Mouse (Mus musculus): Measurements from ENCODE around the gene 3110082I17Rik.
A peak's percentile ranks its signal among the peaks of the same experiment; 100 is the strongest.

- TF ChIP-seq CTCF (IDR thresholded peaks at IDR 0.05; ENCODE audit: low read depth, low read length) (peak; percentile 94), POLR2A (IDR thresholded peaks at IDR 0.05; ENCODE audit: extremely low read depth, insufficient read depth, low read length) (no peak)
These were observed 116.2 kb downstream of the 3110082I17Rik start for GRCm38 (mm10) chr5:139344021-139344686.
